Comparison of ENCODE assay signal across 20 mouse cellular contexts in the genomic region with DNA sequence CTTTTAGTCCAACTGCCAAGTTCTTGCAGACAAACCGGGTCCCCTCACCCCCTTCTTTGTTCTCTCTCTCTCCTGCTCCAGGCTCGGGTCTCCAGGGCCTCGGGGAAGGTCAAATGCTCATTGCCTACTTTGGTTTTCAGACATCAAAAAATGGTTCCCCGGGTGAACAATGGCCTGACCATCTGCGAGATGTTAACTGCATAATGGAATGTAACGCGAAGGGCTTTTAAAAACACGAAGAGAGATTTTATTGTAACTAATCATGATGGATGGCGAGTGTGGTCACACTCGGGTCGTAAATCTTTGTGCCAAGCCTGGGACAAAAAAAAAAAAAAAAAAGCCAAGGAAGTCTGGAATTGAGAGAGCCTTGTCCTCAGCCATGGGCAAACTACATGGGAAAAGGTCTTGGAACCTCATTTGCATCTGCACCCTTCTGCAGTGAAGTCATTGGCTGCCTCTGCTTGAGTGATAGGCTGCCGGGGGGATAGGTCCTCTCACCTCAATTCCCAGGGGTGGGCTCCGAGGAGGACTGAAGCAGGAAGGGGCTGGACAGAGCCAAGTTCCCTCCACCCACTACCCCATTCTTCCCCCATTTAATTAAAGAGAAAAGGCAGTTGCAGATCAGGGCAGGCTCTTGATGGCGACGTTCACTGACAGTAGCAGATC.
DNase-seq lines count a peak whose midpoint lies in the region; ATAC-seq lines count a peak whose summit lies in the region.
"Had no signal": no experiment of that assay in that cellular context is flagged by ENCODE, and none has a peak within 500 bp of the region (broad histone marks: within the 10 kb centered on the region; RNA-seq: fewer than 3 reads in every experiment).

No protein-coding gene starts in this region.

- H3K9me3 ChIP-seq in hindbrain, embryonic 12.5 days (replicated peaks): no peaks in the 10 kb centered on the region
- no peaks in the 10 kb centered on the region for H3K9me3 ChIP-seq in hindbrain, embryonic 16.5 days (ENCODE audit: control insufficient read depth, low read length)
- H3K9me3 ChIP-seq in limb, embryonic 10.5 days (replicated peaks): no peaks in the 10 kb centered on the region
- H3K9me3 ChIP-seq: forebrain, embryonic 15.5 days; intestine, embryonic 15.5 days; limb, embryonic 13.5 days; liver, embryonic 13.5 days; lung, embryonic 15.5 days; midbrain, embryonic 10.5 days; neural tube, embryonic 13.5 days had no signal

- H3K27ac ChIP-seq in hindbrain, embryonic 12.5 days: no peak overlapping the region
- no peak overlapping the region for H3K27ac ChIP-seq in hindbrain, embryonic 16.5 days (ENCODE audit: low read depth, low read length)
- peak overlapping the region; percentile 65 for H3K27ac ChIP-seq in limb, embryonic 10.5 days
- H3K27ac ChIP-seq: forebrain, embryonic 15.5 days; intestine, embryonic 15.5 days; limb, embryonic 13.5 days; liver, embryonic 13.5 days; lung, embryonic 15.5 days; neural tube, embryonic 13.5 days had no signal

- no peak overlapping the region for H3K9ac ChIP-seq in hindbrain, embryonic 12.5 days
- no peak overlapping the region for H3K9ac ChIP-seq in hindbrain, embryonic 16.5 days (ENCODE audit: low read depth, low read length)
- H3K9ac ChIP-seq: forebrain, embryonic 15.5 days; intestine, embryonic 15.5 days; limb, embryonic 13.5 days; liver, embryonic 13.5 days; lung, embryonic 15.5 days; neural tube, embryonic 13.5 days had no signal

- H3K4me3 ChIP-seq in hindbrain, embryonic 12.5 days: no peak overlapping the region
- H3K4me3 ChIP-seq in hindbrain, embryonic 16.5 days (ENCODE audit: low read length): no peak overlapping the region
- H3K4me3 ChIP-seq in limb, embryonic 10.5 days: no peak overlapping the region
- H3K4me3 ChIP-seq: forebrain, embryonic 15.5 days; intestine, embryonic 15.5 days; limb, embryonic 13.5 days; liver, embryonic 13.5 days; lung, embryonic 15.5 days; midbrain, embryonic 10.5 days; neural tube, embryonic 13.5 days had no signal

- 24% methylated on average over 15 of the region's 15 CpGs for WGBS in hindbrain, embryonic 12.5 days
- WGBS in hindbrain, embryonic 16.5 days: 19% methylated on average over 15 of the region's 15 CpGs
- WGBS in limb, embryonic 10.5 days: 19% methylated on average over 15 of the region's 15 CpGs

- DNase-seq in 3T3-L1 (ENCODE audit: low read depth, low spot score): peak; percentile 4
- peak; percentile 71 for DNase-seq in embryo, embryonic 10 days (ENCODE audit: low spot score)
- peak; percentile 54 for DNase-seq in limb, embryonic 10.5 days (ENCODE audit: low spot score)
- DNase-seq in left cerebral cortex, postnatal 4 days: no peak
- DNase-seq in frontal cortex, postnatal 25 days (ENCODE audit: low spot score in 2 of 2): no peak
- no peak for DNase-seq in gastrocnemius, postnatal 10 days
- DNase-seq: adrenal gland, adult 8-10 months; cerebellum, adult 18-20 months; cerebellum, postnatal 36 days; kidney, postnatal 36 days; liver, embryonic 13.5 days; lung, postnatal 4 days had no signal

- H3K27me3 ChIP-seq in hindbrain, embryonic 12.5 days: no peaks in the 10 kb centered on the region
- peaks cover 4% of the 10 kb centered on the region; the same call in 1 of the 2 replicates for H3K27me3 ChIP-seq in hindbrain, embryonic 16.5 days (replicated peaks; ENCODE audit: control insufficient read depth, insufficient read depth, low read length)
- peaks cover 98% of the 10 kb centered on the region for H3K27me3 ChIP-seq in limb, embryonic 10.5 days (ENCODE audit: low read depth, poor library complexity, severe bottlenecking)
- H3K27me3 ChIP-seq: forebrain, embryonic 15.5 days; liver, embryonic 13.5 days had no signal

- intact Hi-C loops in left cerebral cortex, postnatal 4 days (cut with DNase I): no loop called here

- ATAC-seq in hindbrain, embryonic 12.5 days (ENCODE audit: low FRiP score): no peak
- ATAC-seq in hindbrain, embryonic 16.5 days: no peak
- ATAC-seq: forebrain, embryonic 15.5 days; intestine, embryonic 15.5 days had no signal

- no peaks in the 10 kb centered on the region for H3K36me3 ChIP-seq in hindbrain, embryonic 12.5 days
- no peaks in the 10 kb centered on the region for H3K36me3 ChIP-seq in hindbrain, embryonic 16.5 days (ENCODE audit: control insufficient read depth, insufficient read depth, low read length)
- H3K36me3 ChIP-seq in limb, embryonic 10.5 days: no peaks in the 10 kb centered on the region
- H3K36me3 ChIP-seq: forebrain, embryonic 15.5 days; intestine, embryonic 15.5 days; limb, embryonic 13.5 days; liver, embryonic 13.5 days; lung, embryonic 15.5 days; midbrain, embryonic 10.5 days; neural tube, embryonic 13.5 days had no signal

- peaks cover 9% of the 10 kb centered on the region for H3K4me1 ChIP-seq in hindbrain, embryonic 12.5 days
- no peaks in the 10 kb centered on the region for H3K4me1 ChIP-seq in hindbrain, embryonic 16.5 days (ENCODE audit: control insufficient read depth, insufficient read depth, low read depth, low read length)
- peaks cover 26% of the 10 kb centered on the region for H3K4me1 ChIP-seq in limb, embryonic 10.5 days
- H3K4me1 ChIP-seq: forebrain, embryonic 15.5 days; intestine, embryonic 15.5 days; liver, embryonic 13.5 days; lung, embryonic 15.5 days had no signal

- 0 out of 2 replicates have a peak overlapping the region, but pooled peaks have one; percentile 19 for H3K4me2 ChIP-seq in hindbrain, embryonic 12.5 days (replicated peaks)
- no peak overlapping the region for H3K4me2 ChIP-seq in hindbrain, embryonic 16.5 days (ENCODE audit: low read length)
- H3K4me2 ChIP-seq: forebrain, embryonic 15.5 days; intestine, embryonic 15.5 days; limb, embryonic 13.5 days; liver, embryonic 13.5 days; lung, embryonic 15.5 days; neural tube, embryonic 13.5 days had no signal

Comparison
In these comparisons a context has a peak if more than half of its experiments do, and no peak if none do; other contexts are left out.
1. DNase-seq: peak in 3T3-L1 (single experiment), embryo, embryonic 10 days (single experiment) and limb, embryonic 10.5 days (single experiment); none in left cerebral cortex, postnatal 4 days (single experiment), frontal cortex, postnatal 25 days (0 of 2) and gastrocnemius, postnatal 10 days (single experiment).